Mouse (Mus musculus) CD4-positive naive resting alpha-beta T cell, adult 57 days (primary cell): ENCODE results near the gene Vmn2r47. TPM values are rescaled to one million over a fixed set of nuclear protein-coding genes. Genes with fewer than 3 reads are reported as not detected.

Source experiments
- total RNA-seq: library from RNA; stranded (reverse); gene quantifications from one replicate; pipeline ENCODE4 v1.2.4, GENCODE M21; 2023

The Vmn2r47 gene
- not detected for total RNA-seq

GRCm38 (mm10) chr7:9841225-9841624, at the start of gene Vmn2r47:
TSS of gene Vmn2r47 (minus strand) at chr7:9841325.

DNA sequence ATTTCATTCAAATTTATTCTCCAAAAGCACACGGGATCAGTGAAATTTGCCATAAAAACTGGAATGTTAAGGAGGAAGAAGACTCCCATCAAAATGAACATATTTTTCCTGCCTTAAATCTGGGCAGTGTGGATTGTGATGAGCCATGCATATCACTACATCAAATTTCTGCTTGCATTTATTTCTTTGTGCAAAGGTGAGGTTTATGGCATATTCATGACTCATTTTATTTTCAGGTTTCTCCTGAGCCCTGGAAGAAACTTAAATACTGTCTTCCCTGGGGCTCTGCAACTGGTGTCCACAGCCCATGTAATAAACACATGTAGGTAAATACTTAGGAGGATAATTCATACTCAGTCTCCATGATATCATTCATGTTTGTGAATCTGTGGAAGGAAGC, 70.7 kb downstream of the Vmn2r47 start, which contains the start of gene Vmn2r46:
Gene Vmn2r46 (minus strand): TSS at position 101 of the 400 bp plus-strand sequence.

Other genes starting within 250 kb of the Vmn2r47 start
- gene Vmn2r46, start 70.8 kb downstream of the Vmn2r47 start, total RNA-seq: not detected
- gene Vmn2r48, start 112.3 kb upstream of the Vmn2r47 start, total RNA-seq: not detected
- not detected for gene Vmn2r49, start 150.9 kb upstream of the Vmn2r47 start, total RNA-seq
- not detected for gene Vmn2r50, start 212.0 kb upstream of the Vmn2r47 start, total RNA-seq